Mouse (Mus musculus): ENCODE measurements around the gene Rxra.

DNA sequence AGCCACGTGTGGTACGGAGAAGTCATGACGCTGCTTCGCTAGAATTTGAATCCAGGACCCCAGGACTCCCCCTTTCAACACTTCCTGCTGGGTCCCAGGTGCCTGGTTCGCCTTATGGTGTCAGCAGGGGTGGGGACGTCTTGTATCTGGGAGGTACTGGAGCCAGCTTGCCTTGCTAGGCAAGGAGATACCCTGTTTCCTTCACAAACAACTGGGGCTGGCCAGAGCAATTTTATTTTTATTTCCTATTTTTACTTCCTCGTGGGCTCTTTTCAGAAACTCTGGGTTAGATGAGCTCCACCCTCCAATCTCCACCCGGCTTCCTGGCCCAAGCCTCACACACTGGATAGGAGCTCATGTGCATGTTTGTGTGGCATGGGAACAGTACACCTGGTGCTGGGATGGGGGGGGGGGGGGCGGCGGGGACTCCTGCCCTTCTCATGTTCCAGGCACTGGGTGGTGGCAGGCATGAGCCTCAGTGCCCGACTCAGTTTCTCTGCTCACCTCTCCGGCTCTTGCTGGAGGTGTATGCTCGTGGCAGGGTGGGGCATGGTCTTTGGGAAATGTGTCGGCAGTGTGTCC lies 15.0 kb downstream of the Rxra start:
- TF ChIP-seq CTCF (IDR thresholded peaks at IDR 0.05; ENCODE audit: insufficient read depth, low read depth, low read length) (no peak), POLR2A (IDR thresholded peaks at IDR 0.05; ENCODE audit: insufficient read depth, low read depth, low read length) (no peak)
